Mouse (Mus musculus) lung, embryonic 14.5 days (tissue): ENCODE results near the gene Ndufb8. TPM values are rescaled to one million over a fixed set of nuclear protein-coding genes. Genes with fewer than 3 reads are reported as not detected.

Experiments used
- ATAC-seq: fragments of 200-750 bp; cut with Nextera tagmentation; 2 replicates; pipeline ENCODE4 v1.8.0; 2017; ENCODE audit warnings: mild to moderate bottlenecking, moderate TSS enrichment, moderate library complexity; ENCODE audit not compliant: insufficient read depth
- DNase-seq: peaks from one replicate; pipeline ENCODE4 v3.0.0-alpha.2; 2015
- H3K27ac ChIP-seq: fragments of 300-500 bp; sonication (generic); 2 replicates; pipeline ENCODE4 v1.5.1; 2014; ENCODE audit warnings: low read depth, mild to moderate bottlenecking, moderate library complexity
- H3K27me3 ChIP-seq: fragments of 300-500 bp; sonication (generic); 2 replicates; pipeline ENCODE4 v1.6.1; 2014; ENCODE audit warnings: low read length, control low read depth; ENCODE audit not compliant: insufficient read depth
- H3K36me3 ChIP-seq: fragments of 300-500 bp; sonication (generic); 2 replicates; pipeline ENCODE4 v1.6.1; 2014; ENCODE audit warnings: control low read depth; ENCODE audit not compliant: insufficient read depth
- H3K4me1 ChIP-seq: fragments of 300-500 bp; sonication (generic); 2 replicates; pipeline ENCODE4 v1.6.1; 2014; ENCODE audit warnings: antibody characterized with exemption, control low read depth; ENCODE audit not compliant: insufficient read depth
- H3K4me2 ChIP-seq: fragments of 300-500 bp; sonication (generic); 2 replicates; pipeline ENCODE4 v1.6.1; 2014; ENCODE audit warnings: mild to moderate bottlenecking
- H3K4me3 ChIP-seq: fragments of 300-500 bp; sonication (generic); 2 replicates; pipeline ENCODE4 v1.5.1; 2014; ENCODE audit warnings: low read depth, low read length
- H3K9ac ChIP-seq: fragments of 300-500 bp; sonication (generic); 2 replicates; pipeline ENCODE4 v1.6.1; 2014
- H3K9me3 ChIP-seq: fragments of 300-500 bp; sonication (generic); 2 replicates; pipeline ENCODE4 v1.6.1; 2016; ENCODE audit warnings: low read depth, low read length, control low read depth
- CTCF ChIP-seq: IDR thresholded peaks from 2 replicates; pipeline ENCODE4 v1.5.1; 2016; ENCODE audit warnings: antibody characterized with exemption, low read depth
- WGBS: fragments of 180-500 bp; shearing (Covaris S2); extraction: QIAGEN DNeasy Blood & Tissue Kit; methylation state at CpG from one replicate; pipeline ENCODE4 v1.1.7; 2014; 5-methylcytosine and 5-hydroxymethylcytosine counted together
- polyA plus RNA-seq: library from polyadenylated mRNA; unstranded; fragments of >200 nt; fragmentation: Nextera tagmentation; extraction: Ambion mirVana; gene quantifications from 2 replicates; pipeline ENCODE4 v1.2.1, GENCODE M21; 2014

The Ndufb8 gene
- polyA plus RNA-seq, 1 experiment from 2014 or later = 562 TPM

- DNase-seq (peak; percentile 42), ATAC-seq (no peak)
- Histone ChIP-seq H3K9ac (no peak overlapping the region), H3K9me3 (no peaks in the 10 kb centered on the region), H3K4me2 (no peak overlapping the region), H3K27me3 (no peaks in the 10 kb centered on the region), H3K27ac (no peak overlapping the region), H3K4me3 (no peak overlapping the region), H3K36me3 (no peaks in the 10 kb centered on the region), H3K4me1 (no peaks in the 10 kb centered on the region)
- WGBS = 21% methylated on average over 3 of the region's 3 CpGs
- TF ChIP-seq CTCF = peak; percentile 69
These were observed 19.9 kb downstream of the Ndufb8 start for GRCm38 (mm10) chr19:44535376-44535775.

GRCm38 (mm10) chr19:44530018-44530417 lies 25.2 kb downstream of the Ndufb8 start:
- no peak for TF ChIP-seq CTCF
- Histone ChIP-seq H3K4me3 (no peak overlapping the region), H3K9me3 (no peaks in the 10 kb centered on the region), H3K27ac (no peak overlapping the region), H3K4me2 (no peak overlapping the region), H3K4me1 (no peaks in the 10 kb centered on the region), H3K27me3 (no peaks in the 10 kb centered on the region), H3K9ac (no peak overlapping the region), H3K36me3 (no peaks in the 10 kb centered on the region)
- ATAC-seq (no peak), DNase-seq (no peak)
- WGBS = 57% methylated on average over 6 of the region's 6 CpGs

- H3K27ac ChIP-seq = no peak overlapping the region
These were observed 29.6 kb downstream of the Ndufb8 start for GRCm38 (mm10) chr19:44525551-44526205.

GRCm38 (mm10) chr19:44519152-44519551 lies 36.1 kb downstream of the Ndufb8 start:
- WGBS = 16% methylated on average over 7 of the region's 7 CpGs
- Histone ChIP-seq H3K4me3 (no peak overlapping the region), H3K36me3 (no peaks in the 10 kb centered on the region), H3K4me1 (peaks cover 16% of the 10 kb centered on the region), H3K9me3 (no peaks in the 10 kb centered on the region), H3K27me3 (peaks cover 3% of the 10 kb centered on the region), H3K27ac (no peak overlapping the region), H3K9ac (no peak overlapping the region), H3K4me2 (no peak overlapping the region)
- peak; percentile 83 for ATAC-seq
- peak; percentile 47 for TF ChIP-seq CTCF
- peak; percentile 91 for DNase-seq

More at GRCm38 (mm10) chr19:44525551-44526205, 29.6 kb downstream of the Ndufb8 start:
- Histone ChIP-seq H3K4me3 (no peak overlapping the region), H3K4me2 (no peak overlapping the region), H3K9ac (no peak overlapping the region), H3K4me1 (no peaks in the 10 kb centered on the region), H3K36me3 (no peaks in the 10 kb centered on the region), H3K9me3 (no peaks in the 10 kb centered on the region), H3K27me3 (no peaks in the 10 kb centered on the region)
- no peak for DNase-seq
- ATAC-seq = no peak
- no peak for TF ChIP-seq CTCF
- 60% methylated on average over 9 of the region's 9 CpGs for WGBS

GRCm38 (mm10) chr19:44517996-44518768 lies 37.1 kb downstream of the Ndufb8 start:
- WGBS = 58% methylated on average over 12 of the region's 12 CpGs
- Histone ChIP-seq H3K4me2 (no peak overlapping the region), H3K9me3 (no peaks in the 10 kb centered on the region), H3K9ac (no peak overlapping the region), H3K4me1 (peaks cover 19% of the 10 kb centered on the region), H3K4me3 (no peak overlapping the region), H3K27me3 (peaks cover 13% of the 10 kb centered on the region), H3K36me3 (no peaks in the 10 kb centered on the region), H3K27ac (no peak overlapping the region)
- DNase-seq = peak; percentile 38
- peak; percentile 50 for TF ChIP-seq CTCF
- ATAC-seq = no peak

GRCm38 (mm10) chr19:44515769-44516168 lies 39.5 kb downstream of the Ndufb8 start:
- DNase-seq = no peak
- Histone ChIP-seq H3K9ac (no peak overlapping the region), H3K27ac (no peak overlapping the region), H3K4me3 (no peak overlapping the region), H3K9me3 (no peaks in the 10 kb centered on the region), H3K4me1 (peaks cover 27% of the 10 kb centered on the region), H3K36me3 (no peaks in the 10 kb centered on the region), H3K27me3 (peaks cover 37% of the 10 kb centered on the region), H3K4me2 (no peak overlapping the region)
- 45% methylated on average over 6 of the region's 6 CpGs for WGBS
- ATAC-seq = no peak
- TF ChIP-seq CTCF = no peak
